Mouse (Mus musculus): ENCODE measurements around the gene Lrp5.

DNA sequence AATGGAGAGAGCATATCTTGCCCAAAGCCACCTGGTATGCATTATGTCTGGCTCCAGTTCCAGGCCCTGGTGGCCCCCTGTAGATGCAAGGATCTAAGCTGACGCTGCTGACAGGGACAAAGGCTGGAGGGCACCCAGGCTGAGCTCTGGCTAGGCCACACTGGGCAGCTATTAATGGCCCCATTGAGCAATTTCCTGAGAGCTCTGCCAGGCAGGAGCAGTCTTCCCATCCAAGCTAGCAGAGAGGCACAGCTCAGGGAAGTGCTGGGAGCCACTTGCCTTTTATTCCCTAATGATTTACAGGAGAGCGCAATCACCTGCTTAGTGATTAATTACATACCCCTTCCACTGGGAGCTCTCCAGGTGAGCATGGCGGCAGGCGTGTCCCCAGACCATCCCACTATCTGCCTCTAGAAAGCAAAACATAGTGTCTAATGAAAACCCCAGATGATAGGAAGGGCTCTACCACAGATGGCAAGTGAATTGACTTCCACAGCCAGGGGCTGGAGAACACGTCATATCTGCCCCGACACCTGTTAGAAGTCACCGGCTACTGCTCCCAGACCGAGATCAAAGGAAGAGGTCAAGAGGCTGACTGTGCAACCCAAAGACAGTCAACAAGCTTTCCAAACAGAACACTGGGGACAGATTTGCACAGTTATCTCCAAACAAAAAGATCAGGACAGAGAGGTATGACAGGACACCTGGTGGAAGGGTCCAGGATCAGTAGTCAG, 12.1 kb downstream of the Lrp5 start:
- TF ChIP-seq POLR2A (IDR thresholded peaks at IDR 0.05; ENCODE audit: control insufficient read depth in 1 of 2, insufficient read depth in 1 of 2, low read depth in 1 of 2, low read length in 2 of 2, poor library complexity in 1 of 2) (no peak), CTCF (IDR thresholded peaks at IDR 0.05 in 2 of 3, conservative IDR thresholded peaks at IDR 0.05 in 1 of 3; ENCODE audit: control insufficient read depth in 1 of 3, insufficient read depth in 1 of 3, low read depth in 2 of 3, low read length in 3 of 3, poor library complexity in 1 of 3, severe bottlenecking in 1 of 3) (no peak), JUND (IDR thresholded peaks at IDR 0.05; ENCODE audit: low read depth, low read length) (no peak), POLR2AphosphoS5 (IDR thresholded peaks at IDR 0.05; ENCODE audit: borderline replicate concordance, low read depth, low read length) (no peak), SIN3A (IDR thresholded peaks at IDR 0.05; ENCODE audit: low read length) (no peak), BHLHE40 (IDR thresholded peaks at IDR 0.05; ENCODE audit: borderline replicate concordance, low read depth, low read length) (no peak), SMC3 (IDR thresholded peaks at IDR 0.05; ENCODE audit: low read depth, low read length) (no peak), NRF1 (IDR thresholded peaks at IDR 0.05; ENCODE audit: insufficient read depth, low read depth, low read length, poor library complexity, severe bottlenecking) (no peak), HCFC1 (IDR thresholded peaks at IDR 0.05; ENCODE audit: low read depth, low read length) (no peak), TBP (IDR thresholded peaks at IDR 0.05; ENCODE audit: low read depth, low read length) (no peak), ZNF384 (IDR thresholded peaks at IDR 0.05; ENCODE audit: low read depth, low read length) (no peak), ZC3H11A (IDR thresholded peaks at IDR 0.05; ENCODE audit: low read depth, low read length) (no peak)

Measured in MEL (cell line).